Mouse (Mus musculus): ENCODE measurements around the gene Zfp768. TPM values are rescaled to one million over a fixed set of nuclear protein-coding genes. Genes with fewer than 3 reads are reported as not detected.
"Not testable (repeated sequence)": the region's sequence is repeated elsewhere in the genome, so short reads cannot be mapped to it uniquely, and the experiment has no call there.

The Zfp768 gene
- polyA plus RNA-seq (2015; fragmentation: Nextera tagmentation; extraction: Ambion mirVana): 3.1 and 4.4 TPM in 2 replicates

GRCm38 (mm10) chr7:127345512-127346325 lies at the start of gene Zfp768:
TSS of gene Zfp768 (minus strand) at chr7:127345589.
- Histone ChIP-seq H3K9me3 (replicated peaks) (no peaks in the 10 kb centered on the region), H3K27ac (replicated peaks) (peak within 1 kb of the TSS; percentile 81), H3K36me3 (replicated peaks) (peaks cover 15% of the 10 kb centered on the region; the same call in 1 of the 2 replicates), H3K4me1 (replicated peaks) (peaks cover 51% of the 10 kb centered on the region), H3K4me2 (peak within 1 kb of the TSS; percentile 99), H3K27me3 (peaks cover 6% of the 10 kb centered on the region; the same call in 1 of the 2 replicates), H3K9ac (peak within 1 kb of the TSS; percentile 72), H3K4me3 (replicated peaks) (peak within 1 kb of the TSS; percentile 82)
- ATAC-seq (ENCODE audit: insufficient read depth): peak; percentile 82
- under 1% methylated on average over 75 of the region's 76 CpGs for WGBS (ENCODE audit: insufficient replicate concordance)

DNA sequence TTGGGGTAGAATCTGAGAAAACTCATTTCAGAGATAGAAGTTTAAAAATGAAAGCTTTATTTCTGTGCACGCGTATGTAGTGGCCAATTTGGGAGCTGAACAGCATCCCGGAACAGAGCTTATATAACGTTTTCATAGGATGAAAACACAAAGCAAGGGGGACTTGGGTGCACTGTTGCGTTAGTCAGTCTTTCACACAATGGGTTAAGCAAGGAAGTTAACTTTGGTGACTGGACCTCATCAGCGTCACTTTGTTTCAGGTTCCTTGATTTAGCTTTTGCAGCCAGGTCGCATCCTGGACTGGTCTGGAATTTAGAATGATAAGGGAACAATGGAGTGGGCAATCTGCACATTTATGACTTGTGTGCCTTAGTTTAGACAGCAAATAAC lies 48.5 kb upstream of the Zfp768 start:
- Histone ChIP-seq H3K27ac (replicated peaks) (no peak overlapping the region), H3K4me3 (replicated peaks) (peak overlapping the region; percentile 69), H3K9ac (peak overlapping the region; percentile 26; the same call in 1 of the 2 replicates), H3K36me3 (replicated peaks) (no peaks in the 10 kb centered on the region), H3K4me1 (replicated peaks) (peaks cover 28% of the 10 kb centered on the region), H3K4me2 (peak overlapping the region; percentile 86), H3K9me3 (replicated peaks) (no peaks in the 10 kb centered on the region), H3K27me3 (0 out of 2 replicates have a peak, but pooled peaks cover 3% of the 10 kb centered on the region)
- 7% methylated on average over 7 of the region's 7 CpGs for WGBS (ENCODE audit: insufficient replicate concordance)
- 0 out of 2 replicates have a peak, but pooled peaks have one; percentile 11 for ATAC-seq (ENCODE audit: insufficient read depth)

DNA sequence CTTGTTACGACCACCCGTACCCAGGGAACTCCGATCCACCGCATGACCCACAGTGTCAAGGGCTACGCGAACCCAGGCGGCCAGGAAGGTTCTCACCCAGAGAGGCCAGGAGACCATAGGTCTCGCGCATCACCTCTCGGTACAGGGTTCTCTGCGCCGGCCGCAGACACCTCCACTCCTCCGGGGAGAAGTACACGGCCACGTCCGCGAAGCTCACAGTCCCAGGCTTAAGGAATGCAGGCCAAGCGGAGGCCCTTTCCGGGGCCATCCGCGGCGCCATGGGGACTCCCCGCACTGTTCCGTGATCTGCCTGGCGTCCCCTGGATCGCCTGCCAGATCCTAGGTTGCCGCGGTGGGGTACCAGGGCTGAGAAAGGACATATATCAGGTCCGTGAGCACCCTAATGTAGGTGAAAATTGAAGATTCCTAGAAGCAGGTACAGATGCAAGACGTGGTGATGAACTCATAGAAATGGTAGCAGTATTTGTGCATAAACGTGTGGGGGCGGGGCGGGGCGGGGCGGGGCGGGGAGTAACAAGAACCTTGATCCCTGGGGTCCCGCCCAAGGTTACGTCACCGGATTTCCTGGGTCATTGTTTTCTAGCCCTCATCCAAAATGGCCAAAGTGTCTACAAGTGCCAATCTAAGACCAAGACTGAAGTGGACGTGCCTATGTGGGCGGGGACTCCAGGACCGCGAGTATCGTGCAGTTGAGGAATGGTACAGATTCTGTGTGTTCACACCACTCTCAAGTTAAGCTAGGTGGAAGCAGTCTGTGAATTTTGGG lies 48.0 kb upstream of the Zfp768 start, which contains the start of gene E430018J23Rik:
TSS of gene E430018J23Rik (minus strand) at position 473 of the 787 bp plus-strand sequence.
- peak; percentile 87 for ATAC-seq (ENCODE audit: insufficient read depth)
- H3K9ac ChIP-seq: peak within 1 kb of the TSS; percentile 67
- WGBS (ENCODE audit: insufficient replicate concordance): under 1% methylated on average over 45 of the region's 45 CpGs

GRCm38 (mm10) chr7:127392251-127392824 lies 46.9 kb upstream of the Zfp768 start:
- Histone ChIP-seq H3K4me2 (peak overlapping the region; percentile 86), H3K9me3 (replicated peaks) (no peaks in the 10 kb centered on the region), H3K4me1 (replicated peaks) (peaks cover 28% of the 10 kb centered on the region), H3K4me3 (replicated peaks) (peak overlapping the region; percentile 69), H3K36me3 (replicated peaks) (no peaks in the 10 kb centered on the region), H3K27ac (replicated peaks) (no peak overlapping the region), H3K9ac (peak overlapping the region; percentile 67; the same call in 1 of the 2 replicates), H3K27me3 (0 out of 2 replicates have a peak, but pooled peaks cover 3% of the 10 kb centered on the region)
- WGBS (ENCODE audit: insufficient replicate concordance): 52% methylated on average over 8 of the region's 8 CpGs
- no peak for ATAC-seq (ENCODE audit: insufficient read depth)

More for the DNA sequence above, 48.0 kb upstream of the Zfp768 start, which contains the start of gene E430018J23Rik:
- H3K4me1 ChIP-seq (replicated peaks): peaks cover 28% of the 10 kb centered on the region
- H3K4me2 ChIP-seq: peak within 1 kb of the TSS; percentile 86
- no peaks in the 10 kb centered on the region for H3K36me3 ChIP-seq (replicated peaks)
- H3K4me3 ChIP-seq (replicated peaks): peak within 1 kb of the TSS; percentile 69
- H3K9me3 ChIP-seq (replicated peaks): no peaks in the 10 kb centered on the region
- peak within 1 kb of the TSS; percentile 67; the same call in 1 of the 2 replicates for H3K27ac ChIP-seq (replicated peaks)
- H3K27me3 ChIP-seq: 0 out of 2 replicates have a peak, but pooled peaks cover 3% of the 10 kb centered on the region

GRCm38 (mm10) chr7:127391538-127391937 lies 46.1 kb upstream of the Zfp768 start:
- Histone ChIP-seq H3K4me2 (no peak overlapping the region), H3K27me3 (no peaks in the 10 kb centered on the region), H3K4me3 (replicated peaks) (no peak overlapping the region), H3K9me3 (replicated peaks) (no peaks in the 10 kb centered on the region), H3K9ac (no peak overlapping the region), H3K4me1 (replicated peaks) (peaks cover 29% of the 10 kb centered on the region), H3K27ac (replicated peaks) (no peak overlapping the region), H3K36me3 (replicated peaks) (no peaks in the 10 kb centered on the region)
- no peak for ATAC-seq (ENCODE audit: insufficient read depth)
- 84% methylated on average over 16 of the region's 16 CpGs for WGBS (ENCODE audit: insufficient replicate concordance)

GRCm38 (mm10) chr7:127390306-127390705 lies 44.9 kb upstream of the Zfp768 start:
- no peak for ATAC-seq (ENCODE audit: insufficient read depth)
- Histone ChIP-seq H3K4me1 (replicated peaks) (peaks cover 34% of the 10 kb centered on the region), H3K4me3 (replicated peaks) (no peak overlapping the region), H3K9ac (no peak overlapping the region), H3K36me3 (replicated peaks) (0 out of 2 replicates have a peak, but pooled peaks cover 3% of the 10 kb centered on the region), H3K27ac (replicated peaks) (no peak overlapping the region), H3K27me3 (no peaks in the 10 kb centered on the region), H3K4me2 (no peak overlapping the region), H3K9me3 (replicated peaks) (no peaks in the 10 kb centered on the region)
- 71% methylated on average over 7 of the region's 7 CpGs for WGBS (ENCODE audit: insufficient replicate concordance)

DNA sequence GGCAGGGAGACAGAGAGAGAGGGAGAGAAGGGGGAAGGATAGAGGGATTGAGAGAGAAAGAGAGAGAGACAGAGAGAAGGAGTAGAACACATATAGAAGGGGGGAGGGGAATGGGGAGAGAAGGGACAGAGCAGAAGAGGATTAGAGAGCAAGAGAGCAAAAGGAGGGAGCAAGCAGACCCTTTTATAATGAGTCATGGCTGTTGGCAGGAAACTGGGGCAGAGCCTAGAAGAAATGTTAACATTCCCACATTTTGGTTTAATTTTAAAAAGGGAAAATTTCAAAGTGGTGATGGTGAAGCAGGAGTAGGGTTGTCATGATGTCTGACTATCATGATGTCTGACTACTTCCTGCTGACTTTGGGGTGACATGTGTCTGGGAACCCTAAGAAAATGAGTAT lies 42.8 kb upstream of the Zfp768 start:
- not testable (repeated sequence) for H3K9me3 ChIP-seq (replicated peaks); ATAC-seq (ENCODE audit: insufficient read depth); H3K27me3 ChIP-seq; H3K4me2 ChIP-seq; H3K27ac ChIP-seq (replicated peaks); H3K9ac ChIP-seq; H3K4me3 ChIP-seq (replicated peaks)
- H3K4me1 ChIP-seq (replicated peaks): peaks cover 20% of the 10 kb centered on the region
- peaks cover 10% of the 10 kb centered on the region for H3K36me3 ChIP-seq (replicated peaks)

DNA sequence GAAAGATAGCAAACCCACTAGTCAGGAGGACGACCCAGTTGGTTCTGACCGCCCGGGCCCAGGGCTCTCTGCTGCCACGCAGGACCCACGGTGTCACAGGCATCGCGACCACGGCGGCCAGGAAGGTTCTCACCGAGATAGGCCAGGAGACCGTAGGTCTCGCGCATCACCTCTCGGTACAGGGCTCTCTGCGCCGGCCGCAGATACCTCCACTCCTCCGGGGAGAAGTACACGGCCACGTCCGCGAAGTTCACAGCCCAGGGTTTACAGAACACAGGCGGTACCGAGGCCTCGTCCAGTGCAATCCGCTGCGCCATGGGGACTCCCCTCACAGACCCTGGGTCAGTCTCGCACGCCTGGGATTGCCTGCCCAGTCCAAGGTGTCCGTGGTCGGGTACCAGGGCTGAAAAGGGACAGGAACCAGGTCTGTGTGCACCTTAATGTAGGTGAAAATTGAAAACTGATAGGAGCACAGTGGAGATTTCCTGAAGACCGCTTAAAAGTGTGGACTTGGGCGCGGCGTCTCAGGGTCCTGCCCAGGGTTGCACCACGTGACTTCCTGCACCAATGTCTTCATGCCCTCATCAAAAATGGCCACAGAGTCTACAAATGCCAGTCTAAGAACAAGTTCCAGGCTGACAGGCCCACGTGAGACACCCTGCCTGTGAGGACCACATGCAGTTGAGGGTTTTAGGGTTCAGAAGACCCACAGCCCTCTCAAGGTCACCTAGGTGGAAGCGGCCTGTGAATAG lies 41.4 kb upstream of the Zfp768 start, which contains the start of gene 9130019O22Rik:
TSS of gene 9130019O22Rik (minus strand) at position 526 of the 752 bp plus-strand sequence.
- no peaks in the 10 kb centered on the region for H3K9me3 ChIP-seq (replicated peaks)
- H3K27ac ChIP-seq (replicated peaks): peak within 1 kb of the TSS; percentile 70
- H3K9ac ChIP-seq: peak within 1 kb of the TSS; percentile 70
- 8% methylated on average over 37 of the region's 38 CpGs for WGBS (ENCODE audit: insufficient replicate concordance)
- peak within 1 kb of the TSS; percentile 90 for H3K4me2 ChIP-seq
- no peaks in the 10 kb centered on the region for H3K27me3 ChIP-seq
- H3K4me1 ChIP-seq (replicated peaks): peaks cover 6% of the 10 kb centered on the region
- peak; percentile 86 for ATAC-seq (ENCODE audit: insufficient read depth)
- H3K4me3 ChIP-seq (replicated peaks): peak within 1 kb of the TSS; percentile 68
- peaks cover 15% of the 10 kb centered on the region for H3K36me3 ChIP-seq (replicated peaks)

DNA sequence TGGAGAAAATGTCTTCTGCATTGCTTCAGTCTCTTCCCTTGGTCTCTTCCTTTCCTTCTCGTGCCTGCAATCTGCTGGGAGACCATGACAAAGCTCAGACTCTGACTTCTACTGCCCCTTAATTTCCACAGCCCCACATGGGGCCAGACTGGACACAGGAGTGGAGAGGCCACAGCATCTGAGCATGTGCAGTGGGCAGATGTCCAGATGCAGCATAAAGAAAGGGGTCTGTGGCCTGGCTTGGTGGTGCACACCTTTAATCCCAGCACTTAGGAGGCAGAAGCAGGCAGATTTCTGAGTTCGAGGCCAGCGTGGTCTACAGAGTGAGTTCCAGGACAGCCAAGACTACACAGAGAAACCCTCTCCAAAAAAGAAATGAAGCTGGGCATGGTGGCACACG lies 40.2 kb upstream of the Zfp768 start:
- 75% methylated on average over 4 of the region's 4 CpGs for WGBS (ENCODE audit: insufficient replicate concordance)
- not testable (repeated sequence) for H3K27me3 ChIP-seq; H3K9ac ChIP-seq; H3K4me2 ChIP-seq; ATAC-seq (ENCODE audit: insufficient read depth); H3K9me3 ChIP-seq (replicated peaks); H3K4me1 ChIP-seq (replicated peaks); H3K4me3 ChIP-seq (replicated peaks); H3K27ac ChIP-seq (replicated peaks)
- peaks cover 15% of the 10 kb centered on the region for H3K36me3 ChIP-seq (replicated peaks)

DNA sequence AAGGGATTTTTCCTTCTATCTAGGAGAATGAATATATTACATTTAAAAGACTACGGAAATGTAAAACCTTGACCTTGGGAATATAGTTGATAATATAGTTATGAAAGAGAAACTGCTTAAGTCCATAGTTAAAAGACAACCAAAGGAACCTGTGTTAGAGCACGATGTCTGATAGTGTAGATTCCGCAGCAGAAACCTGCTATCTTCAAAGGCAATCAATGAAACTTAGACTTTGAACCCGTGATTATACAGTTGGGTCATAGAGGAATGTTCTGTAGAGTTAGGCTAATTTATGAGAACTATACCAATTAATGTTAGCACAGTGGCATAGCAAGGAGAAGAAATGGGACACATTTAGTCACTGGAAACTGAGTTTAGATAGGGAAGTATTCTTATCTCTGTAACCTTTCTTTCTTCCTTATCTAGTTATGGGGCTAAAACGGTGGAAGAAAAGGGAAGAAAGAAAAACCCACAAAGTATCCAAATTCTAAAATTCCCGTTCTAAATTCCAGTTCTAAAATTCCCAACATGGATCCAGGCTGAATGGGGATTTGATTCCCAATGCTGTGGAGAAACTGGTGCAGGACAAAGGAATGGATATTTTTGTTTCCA lies 33.0 kb upstream of the Zfp768 start:
- H3K36me3 ChIP-seq (replicated peaks): peaks cover 12% of the 10 kb centered on the region; the same call in 1 of the 2 replicates
- H3K4me3 ChIP-seq (replicated peaks): no peak overlapping the region
- H3K9ac ChIP-seq: no peak overlapping the region
- no peak for ATAC-seq (ENCODE audit: insufficient read depth)
- H3K4me2 ChIP-seq: no peak overlapping the region
- peaks cover 27% of the 10 kb centered on the region for H3K4me1 ChIP-seq (replicated peaks)
- H3K27me3 ChIP-seq: no peaks in the 10 kb centered on the region
- no peak overlapping the region for H3K27ac ChIP-seq (replicated peaks)
- no peaks in the 10 kb centered on the region for H3K9me3 ChIP-seq (replicated peaks)
- WGBS (ENCODE audit: insufficient replicate concordance): 27% methylated on average over 6 of the region's 6 CpGs

Measured in liver, embryonic 15.5 days (tissue).